Mouse (Mus musculus): Measurements from ENCODE around the gene Cckbr.
"Not testable (repeated sequence)": the region's sequence is repeated elsewhere in the genome, so short reads cannot be mapped to it uniquely, and the experiment has no call there.

Gene Cckbr

GRCm38 (mm10) chr7:105437979-105438772, 12.6 kb downstream of the Cckbr start:
- DNase-seq, result no peak

GRCm38 (mm10) chr7:105441426-105441825, 15.9 kb downstream of the Cckbr start:
- DNase-seq, result no peak

- no peak for DNase-seq
Measured at GRCm38 (mm10) chr7:105445076-105445475, 19.5 kb downstream of the Cckbr start.

- not testable (repeated sequence) for DNase-seq
Measured at GRCm38 (mm10) chr7:105453345-105453744, 27.8 kb downstream of the Cckbr start.

GRCm38 (mm10) chr7:105458546-105458945, 33.0 kb downstream of the Cckbr start:
- DNase-seq, result no peak

GRCm38 (mm10) chr7:105465505-105465904, 40.0 kb downstream of the Cckbr start:
- DNase-seq, result not testable (repeated sequence)

GRCm38 (mm10) chr7:105472607-105473006, 47.1 kb downstream of the Cckbr start:
- DNase-seq, result no peak

- DNase-seq, result no peak
Measured at GRCm38 (mm10) chr7:105474771-105475315, 49.3 kb downstream of the Cckbr start.

GRCm38 (mm10) chr7:105475396-105475949, 49.9 kb downstream of the Cckbr start:
- no peak for DNase-seq

GRCm38 (mm10) chr7:105476683-105477432, 51.3 kb downstream of the Cckbr start:
- DNase-seq, result no peak

GRCm38 (mm10) chr7:105477433-105477700, 51.8 kb downstream of the Cckbr start:
- no peak for DNase-seq

GRCm38 (mm10) chr7:105477841-105478240, 52.3 kb downstream of the Cckbr start:
- no peak for DNase-seq

GRCm38 (mm10) chr7:105478344-105478743, 52.8 kb downstream of the Cckbr start:
- DNase-seq, result no peak

- no peak for DNase-seq
Measured at GRCm38 (mm10) chr7:105479232-105479631, 53.7 kb downstream of the Cckbr start.

GRCm38 (mm10) chr7:105480081-105480480, 54.5 kb downstream of the Cckbr start:
- no peak for DNase-seq

- DNase-seq, result no peak
Measured at GRCm38 (mm10) chr7:105480561-105481504, 55.3 kb downstream of the Cckbr start.

GRCm38 (mm10) chr7:105481505-105482411, 56.2 kb downstream of the Cckbr start, which contains the start of gene Cavin3:
Cavin3 (minus strand) TSS chr7:105482300.
- DNase-seq, result no peak

- no peak for DNase-seq
Measured at GRCm38 (mm10) chr7:105482426-105482825, 56.9 kb downstream of the Cckbr start.

GRCm38 (mm10) chr7:105485029-105485428, 59.5 kb downstream of the Cckbr start:
- DNase-seq, result no peak

GRCm38 (mm10) chr7:105487104-105487876, 61.8 kb downstream of the Cckbr start:
- DNase-seq, result no peak

GRCm38 (mm10) chr7:105497881-105498280, 72.3 kb downstream of the Cckbr start:
- DNase-seq, result no peak
